In genomic region chr5:19158191-19158590, GRCm38 (mm10) we compare ENCODE assay signal across 13 mouse cellular contexts.
A peak's percentile ranks its signal among the peaks of the same experiment; 100 is the strongest.
DNase-seq lines count a peak whose midpoint lies in the region; ATAC-seq lines count a peak whose summit lies in the region.
"Had no signal": no experiment of that assay in that cellular context is flagged by ENCODE, and none has a peak within 500 bp of the region (broad histone marks: within the 10 kb centered on the region; RNA-seq: fewer than 3 reads in every experiment).

No protein-coding gene starts in this region.

- H3K9me3 ChIP-seq in hindbrain, embryonic 12.5 days (replicated peaks), result no peaks in the 10 kb centered on the region
- no peaks in the 10 kb centered on the region for H3K9me3 ChIP-seq in hindbrain, embryonic 16.5 days (ENCODE audit: control insufficient read depth, low read length)
- H3K9me3 ChIP-seq: heart, embryonic 15.5 days; limb, embryonic 15.5 days; midbrain, embryonic 13.5 days had no signal

- no peak overlapping the region for H3K27ac ChIP-seq in hindbrain, embryonic 12.5 days
- no peak overlapping the region for H3K27ac ChIP-seq in hindbrain, embryonic 16.5 days (ENCODE audit: low read depth, low read length)
- H3K27ac ChIP-seq: heart, embryonic 15.5 days; limb, embryonic 15.5 days; midbrain, embryonic 13.5 days had no signal

- no peak overlapping the region for H3K9ac ChIP-seq in hindbrain, embryonic 12.5 days
- no peak overlapping the region for H3K9ac ChIP-seq in hindbrain, embryonic 16.5 days (ENCODE audit: low read depth, low read length)
- H3K9ac ChIP-seq: heart, embryonic 15.5 days; limb, embryonic 15.5 days; midbrain, embryonic 13.5 days had no signal

- no peaks in the 10 kb centered on the region for H3K27me3 ChIP-seq in hindbrain, embryonic 12.5 days
- H3K27me3 ChIP-seq in hindbrain, embryonic 16.5 days (replicated peaks; ENCODE audit: control insufficient read depth, insufficient read depth, low read length), result no peaks in the 10 kb centered on the region
- H3K27me3 ChIP-seq: heart, embryonic 15.5 days; limb, embryonic 15.5 days; midbrain, embryonic 13.5 days had no signal

- ATAC-seq in hindbrain, embryonic 12.5 days (ENCODE audit: low FRiP score), result 0 out of 2 replicates have a peak, but pooled peaks have one; percentile 38
- no peak for ATAC-seq in hindbrain, embryonic 16.5 days
- ATAC-seq: lung, postnatal 0 days had no signal

- H3K4me2 ChIP-seq in hindbrain, embryonic 12.5 days (replicated peaks), result no peak overlapping the region
- H3K4me2 ChIP-seq in hindbrain, embryonic 16.5 days (ENCODE audit: low read length), result no peak overlapping the region
- H3K4me2 ChIP-seq: heart, embryonic 15.5 days; limb, embryonic 15.5 days; midbrain, embryonic 13.5 days had no signal

- H3K4me3 ChIP-seq in hindbrain, embryonic 12.5 days, result no peak overlapping the region
- H3K4me3 ChIP-seq in hindbrain, embryonic 16.5 days (ENCODE audit: low read length), result no peak overlapping the region
- H3K4me3 ChIP-seq: heart, embryonic 15.5 days; limb, embryonic 15.5 days; midbrain, embryonic 13.5 days had no signal

- H3K36me3 ChIP-seq in hindbrain, embryonic 12.5 days, result no peaks in the 10 kb centered on the region
- no peaks in the 10 kb centered on the region for H3K36me3 ChIP-seq in hindbrain, embryonic 16.5 days (ENCODE audit: control insufficient read depth, insufficient read depth, low read length)
- H3K36me3 ChIP-seq: heart, embryonic 15.5 days; limb, embryonic 15.5 days; midbrain, embryonic 13.5 days had no signal

- no peaks in the 10 kb centered on the region for H3K4me1 ChIP-seq in hindbrain, embryonic 12.5 days
- no peaks in the 10 kb centered on the region for H3K4me1 ChIP-seq in hindbrain, embryonic 16.5 days (ENCODE audit: control insufficient read depth, insufficient read depth, low read depth, low read length)
- H3K4me1 ChIP-seq: heart, embryonic 15.5 days; limb, embryonic 15.5 days; midbrain, embryonic 13.5 days had no signal

- peak; percentile 3 for DNase-seq in adrenal gland, postnatal 10 days
- no peak for DNase-seq in adrenal gland, adult 2 months
- DNase-seq in Muller cell, postnatal 12 days (ENCODE audit: inconsistent ontology term), result peak; percentile 75
- DNase-seq in layer of hippocampus, adult 9-11 months, result peak; percentile 56
- DNase-seq in urinary bladder, adult 18-20 months (ENCODE audit: low spot score in 2 of 2), result no peak
- no peak for DNase-seq in cerebellum, adult 18-20 months
- DNase-seq: kidney, postnatal 25 days had no signal

- WGBS in hindbrain, embryonic 12.5 days, result 50% methylated on average over 3 of the region's 3 CpGs
- 34% methylated on average over 3 of the region's 3 CpGs for WGBS in hindbrain, embryonic 16.5 days

Comparison
In these comparisons a context has a peak if more than half of its experiments do, and no peak if none do; other contexts are left out.
1. DNase-seq: peak in adrenal gland, postnatal 10 days (single experiment), Muller cell, postnatal 12 days (single experiment) and layer of hippocampus, adult 9-11 months (single experiment); none in adrenal gland, adult 2 months (single experiment), urinary bladder, adult 18-20 months (0 of 2) and cerebellum, adult 18-20 months (0 of 2).